Mouse (Mus musculus): ENCODE measurements at regions not wholly inside any gene's neighbourhood (a gene's known extent, or its start where the extent isn't known, plus 50 kb on each side); places are given as distances from the start of the nearest gene placed in this dataset.

- TF ChIP-seq GATA1 (IDR thresholded peaks at IDR 0.05; ENCODE audit: low read length) (no peak), TAL1 (IDR thresholded peaks at IDR 0.05; ENCODE audit: low read length) (no peak)
- Histone ChIP-seq H3K9me3 (ENCODE audit: control insufficient read depth, low read length) (no peaks in the 10 kb centered on the region), H3K4me3 (replicated peaks) (no peak overlapping the region), H3K27me3 (ENCODE audit: control insufficient read depth) (no peaks in the 10 kb centered on the region), H3K4me1 (ENCODE audit: control insufficient read depth) (no peaks in the 10 kb centered on the region), H3K36me3 (ENCODE audit: control insufficient read depth) (no peaks in the 10 kb centered on the region)
Measured at GRCm38 (mm10) chr12:12882931-12883553, 58.7 kb downstream of the Mycn start.

DNA sequence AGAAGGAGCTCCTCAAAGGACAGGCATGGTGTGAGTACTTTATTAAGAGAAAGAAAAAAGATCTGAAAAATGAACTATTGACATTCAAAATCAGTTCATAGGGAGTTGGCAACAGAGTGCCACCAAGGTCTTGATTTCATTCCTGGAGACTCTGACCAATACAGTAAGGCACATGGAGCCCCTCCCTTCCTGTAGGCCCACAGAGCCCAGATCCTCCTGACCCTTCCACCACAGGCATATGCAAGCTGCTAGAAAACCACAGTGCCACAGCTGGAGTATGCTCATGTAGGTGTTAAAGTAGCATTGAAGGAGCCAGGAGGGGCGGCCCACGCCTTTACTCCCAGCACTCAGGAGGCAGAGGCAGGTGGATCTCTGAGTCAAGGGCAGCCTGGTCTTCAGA, 63.7 kb downstream of the Mycn start:
- Histone ChIP-seq H3K27me3 (ENCODE audit: control insufficient read depth) (no peaks in the 10 kb centered on the region), H3K36me3 (ENCODE audit: control insufficient read depth) (no peaks in the 10 kb centered on the region), H3K9me3 (ENCODE audit: control insufficient read depth, low read length) (no peaks in the 10 kb centered on the region), H3K4me3 (replicated peaks) (no peak overlapping the region), H3K4me1 (ENCODE audit: control insufficient read depth) (no peaks in the 10 kb centered on the region)
- TF ChIP-seq GATA1 (IDR thresholded peaks at IDR 0.05; ENCODE audit: low read length) (no peak), TAL1 (IDR thresholded peaks at IDR 0.05; ENCODE audit: low read length) (no peak)

- H3K4me3 ChIP-seq (replicated peaks) = no peak overlapping the region
- no peaks in the 10 kb centered on the region for H3K27me3 ChIP-seq (ENCODE audit: control insufficient read depth)
- TF ChIP-seq GATA1 (IDR thresholded peaks at IDR 0.05; ENCODE audit: low read length) (no peak), TAL1 (IDR thresholded peaks at IDR 0.05; ENCODE audit: low read length) (no peak)
- no peaks in the 10 kb centered on the region for H3K36me3 ChIP-seq (ENCODE audit: control insufficient read depth)
- no peaks in the 10 kb centered on the region for H3K9me3 ChIP-seq (ENCODE audit: control insufficient read depth, low read length)
- H3K4me1 ChIP-seq (ENCODE audit: control insufficient read depth) = no peaks in the 10 kb centered on the region
Measured at GRCm38 (mm10) chr12:12877539-12877938, 64.2 kb downstream of the Mycn start.

- H3K4me1 ChIP-seq (ENCODE audit: control insufficient read depth) = no peaks in the 10 kb centered on the region
Measured at GRCm38 (mm10) chr12:12875976-12876745, 65.6 kb downstream of the Mycn start.

GRCm38 (mm10) chr12:12873551-12873950, 68.2 kb downstream of the Mycn start:
- Histone ChIP-seq H3K27me3 (ENCODE audit: control insufficient read depth) (no peaks in the 10 kb centered on the region), H3K36me3 (ENCODE audit: control insufficient read depth) (no peaks in the 10 kb centered on the region), H3K4me1 (ENCODE audit: control insufficient read depth) (no peaks in the 10 kb centered on the region), H3K9me3 (ENCODE audit: control insufficient read depth, low read length) (no peaks in the 10 kb centered on the region), H3K4me3 (replicated peaks) (no peak overlapping the region)
- TF ChIP-seq GATA1 (IDR thresholded peaks at IDR 0.05; ENCODE audit: low read length) (no peak), TAL1 (IDR thresholded peaks at IDR 0.05; ENCODE audit: low read length) (no peak)

More at GRCm38 (mm10) chr12:12875976-12876745, 65.6 kb downstream of the Mycn start:
- Histone ChIP-seq H3K27me3 (ENCODE audit: control insufficient read depth) (no peaks in the 10 kb centered on the region), H3K9me3 (ENCODE audit: control insufficient read depth, low read length) (no peaks in the 10 kb centered on the region), H3K4me3 (replicated peaks) (no peak overlapping the region), H3K36me3 (ENCODE audit: control insufficient read depth) (no peaks in the 10 kb centered on the region)
- TF ChIP-seq GATA1 (IDR thresholded peaks at IDR 0.05; ENCODE audit: low read length) = no peak
- TF ChIP-seq TAL1 (IDR thresholded peaks at IDR 0.05; ENCODE audit: low read length) = no peak

- H3K4me3 ChIP-seq (replicated peaks) = no peak overlapping the region
- TF ChIP-seq GATA1 (IDR thresholded peaks at IDR 0.05; ENCODE audit: low read length) (no peak), TAL1 (IDR thresholded peaks at IDR 0.05; ENCODE audit: low read length) (no peak)
- no peaks in the 10 kb centered on the region for H3K4me1 ChIP-seq (ENCODE audit: control insufficient read depth)
- no peaks in the 10 kb centered on the region for H3K27me3 ChIP-seq (ENCODE audit: control insufficient read depth)
- H3K36me3 ChIP-seq (ENCODE audit: control insufficient read depth) = no peaks in the 10 kb centered on the region
- no peaks in the 10 kb centered on the region for H3K9me3 ChIP-seq (ENCODE audit: control insufficient read depth, low read length)
Measured at GRCm38 (mm10) chr12:12872974-12873373, 68.7 kb downstream of the Mycn start.

DNA sequence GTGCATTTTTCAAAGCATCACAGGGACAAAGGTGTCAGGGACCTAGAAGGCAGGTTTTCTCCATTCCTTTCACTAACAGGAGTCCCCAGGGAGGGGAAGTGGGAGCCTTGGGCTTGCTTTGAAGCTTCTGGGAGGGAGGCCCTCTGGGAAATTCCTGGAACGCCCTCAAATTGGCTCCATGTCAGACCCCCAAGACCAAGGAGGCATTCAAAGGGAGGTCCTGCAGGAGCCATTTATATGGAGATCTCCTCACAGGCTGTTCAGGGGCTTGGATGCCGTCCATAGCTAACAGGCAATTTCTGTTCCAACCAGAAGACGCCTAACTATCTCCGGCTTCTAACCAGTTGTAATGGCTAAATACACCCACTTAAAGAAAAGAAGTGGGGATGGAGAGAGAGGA, 70.4 kb downstream of the Mycn start:
- no peaks in the 10 kb centered on the region for H3K36me3 ChIP-seq (ENCODE audit: control insufficient read depth)
- no peaks in the 10 kb centered on the region for H3K4me1 ChIP-seq (ENCODE audit: control insufficient read depth)
- H3K4me3 ChIP-seq (replicated peaks) = no peak overlapping the region
- no peaks in the 10 kb centered on the region for H3K27me3 ChIP-seq (ENCODE audit: control insufficient read depth)
- H3K9me3 ChIP-seq (ENCODE audit: control insufficient read depth, low read length) = no peaks in the 10 kb centered on the region
- no peak for TF ChIP-seq TAL1 (IDR thresholded peaks at IDR 0.05; ENCODE audit: low read length)
- TF ChIP-seq GATA1 (IDR thresholded peaks at IDR 0.05; ENCODE audit: low read length) = no peak

DNA sequence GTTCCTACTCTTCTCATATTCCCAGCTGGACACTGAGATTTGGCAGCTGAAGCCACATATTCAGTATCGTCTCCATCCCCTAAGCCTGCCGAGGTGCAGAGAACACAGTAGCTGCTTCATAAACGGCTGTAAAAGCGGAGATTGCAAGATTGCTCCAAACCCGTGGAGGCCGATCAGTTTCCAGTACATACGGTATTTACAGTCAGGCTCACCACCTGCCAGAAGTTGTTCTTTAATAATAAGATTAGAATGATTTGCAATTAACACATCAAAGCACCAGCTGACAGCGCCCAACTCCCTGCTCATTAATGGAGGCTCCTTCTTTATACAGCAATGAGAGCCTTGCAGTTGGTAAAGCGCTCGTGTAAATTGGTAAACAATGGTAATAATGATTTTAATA, 75.1 kb downstream of the Mycn start:
- Histone ChIP-seq H3K4me3 (replicated peaks) (no peak overlapping the region), H3K27me3 (ENCODE audit: control insufficient read depth) (no peaks in the 10 kb centered on the region), H3K36me3 (ENCODE audit: control insufficient read depth) (no peaks in the 10 kb centered on the region), H3K9me3 (ENCODE audit: control insufficient read depth, low read length) (no peaks in the 10 kb centered on the region), H3K4me1 (ENCODE audit: control insufficient read depth) (no peaks in the 10 kb centered on the region)
- TF ChIP-seq GATA1 (IDR thresholded peaks at IDR 0.05; ENCODE audit: low read length) (no peak), TAL1 (IDR thresholded peaks at IDR 0.05; ENCODE audit: low read length) (no peak)

DNA sequence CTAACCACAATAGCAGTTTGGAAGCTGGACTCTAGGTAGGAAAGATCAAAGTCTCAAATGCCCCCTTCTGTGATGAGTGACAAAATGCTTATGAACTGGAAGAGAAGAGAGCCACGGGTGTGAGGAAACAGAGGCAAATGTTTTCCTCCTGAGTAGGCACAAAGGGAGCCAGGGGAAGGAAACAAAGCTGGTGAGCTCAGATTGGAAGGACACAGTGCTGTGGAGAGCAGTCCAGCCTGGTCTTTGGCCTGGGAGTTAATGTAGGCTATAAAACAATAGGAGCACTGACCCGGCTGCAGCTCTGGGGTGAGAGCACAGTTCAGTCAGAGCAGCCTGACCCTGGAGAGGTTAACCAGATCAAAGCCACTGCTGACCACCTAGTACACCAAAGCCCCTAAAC, 91.0 kb downstream of the Mycn start:
- H3K4me3 ChIP-seq (replicated peaks) = no peak overlapping the region
- TF ChIP-seq TAL1 (IDR thresholded peaks at IDR 0.05; ENCODE audit: low read length) (no peak), GATA1 (IDR thresholded peaks at IDR 0.05; ENCODE audit: low read length) (no peak)
- H3K4me1 ChIP-seq (ENCODE audit: control insufficient read depth) = no peaks in the 10 kb centered on the region
- H3K9me3 ChIP-seq (ENCODE audit: control insufficient read depth, low read length) = no peaks in the 10 kb centered on the region
- H3K36me3 ChIP-seq (ENCODE audit: control insufficient read depth) = no peaks in the 10 kb centered on the region
- no peaks in the 10 kb centered on the region for H3K27me3 ChIP-seq (ENCODE audit: control insufficient read depth)
